Mouse (Mus musculus) kidney, postnatal 0 days (tissue): ENCODE measurements around the gene Pcolce. TPM values are rescaled to one million over a fixed set of nuclear protein-coding genes. Genes with fewer than 3 reads are reported as not detected.
A peak's percentile ranks its signal among the peaks of the same experiment; 100 is the strongest.

Experiments
- ATAC-seq: fragments of 200-750 bp; cut with Nextera tagmentation; replicated peaks from 2 replicates; pipeline ENCODE4 v1.8.0; 2017; ENCODE audit warnings: low read depth, moderate number of reproducible peaks, moderate TSS enrichment, moderate library complexity; ENCODE audit not compliant: low FRiP score
- DNase-seq: peaks from one replicate; pipeline ENCODE4 v3.0.0-alpha.2; 2016; ENCODE audit warnings: low spot score
- H3K27ac ChIP-seq: fragments of 300-500 bp; sonication (generic); 2 replicates; pipeline ENCODE4 v1.5.1; 2014; ENCODE audit warnings: mild to moderate bottlenecking
- H3K27me3 ChIP-seq: fragments of 300-500 bp; sonication (generic); 2 replicates; pipeline ENCODE4 v1.6.1; 2014; ENCODE audit warnings: low read length, mixed read lengths; ENCODE audit not compliant: insufficient read depth
- H3K36me3 ChIP-seq: fragments of 300-500 bp; sonication (generic); 2 replicates; pipeline ENCODE4 v1.6.1; 2014; ENCODE audit warnings: low read length, mixed read lengths; ENCODE audit not compliant: insufficient read depth
- H3K4me1 ChIP-seq: fragments of 300-500 bp; sonication (generic); replicated peaks from 2 replicates; pipeline ENCODE4 v1.6.1; 2014; ENCODE audit warnings: antibody characterized with exemption, low read length, mixed read lengths; ENCODE audit not compliant: insufficient read depth
- H3K4me2 ChIP-seq: fragments of 300-500 bp; sonication (generic); 2 replicates; pipeline ENCODE4 v1.6.1; 2014; ENCODE audit warnings: mild to moderate bottlenecking, low read length, moderate library complexity, mixed read lengths
- H3K4me3 ChIP-seq: fragments of 300-500 bp; sonication (generic); replicated peaks from 2 replicates; pipeline ENCODE4 v1.5.1; 2014; ENCODE audit warnings: low read depth, low read length
- H3K9ac ChIP-seq: fragments of 300-500 bp; sonication (generic); 2 replicates; pipeline ENCODE4 v1.6.1; 2014; ENCODE audit warnings: low read depth, low read length
- H3K9me3 ChIP-seq: fragments of 300-500 bp; sonication (generic); replicated peaks from 2 replicates; pipeline ENCODE4 v1.6.1; 2016; ENCODE audit warnings: low read length, inconsistent platforms, mixed read lengths
- CTCF ChIP-seq: IDR thresholded peaks from 2 replicates; pipeline ENCODE4 v1.5.1; 2016; ENCODE audit warnings: antibody characterized with exemption, low read depth, mild to moderate bottlenecking, moderate library complexity
- WGBS: fragments of 180-500 bp; shearing (Covaris S2); extraction: QIAGEN DNeasy Blood & Tissue Kit; methylation state at CpG from one replicate; pipeline ENCODE4 v1.1.7; 2014; 5-methylcytosine and 5-hydroxymethylcytosine counted together
- polyA plus RNA-seq: library from polyadenylated mRNA; unstranded; fragments of >200 nt; fragmentation: Nextera tagmentation; extraction: Ambion mirVana; gene quantifications from 2 replicates; pipeline ENCODE4 v1.2.1, GENCODE M21; 2015

Gene Pcolce
- polyA plus RNA-seq, 1 experiment from 2014 or later, result 120 TPM

DNA sequence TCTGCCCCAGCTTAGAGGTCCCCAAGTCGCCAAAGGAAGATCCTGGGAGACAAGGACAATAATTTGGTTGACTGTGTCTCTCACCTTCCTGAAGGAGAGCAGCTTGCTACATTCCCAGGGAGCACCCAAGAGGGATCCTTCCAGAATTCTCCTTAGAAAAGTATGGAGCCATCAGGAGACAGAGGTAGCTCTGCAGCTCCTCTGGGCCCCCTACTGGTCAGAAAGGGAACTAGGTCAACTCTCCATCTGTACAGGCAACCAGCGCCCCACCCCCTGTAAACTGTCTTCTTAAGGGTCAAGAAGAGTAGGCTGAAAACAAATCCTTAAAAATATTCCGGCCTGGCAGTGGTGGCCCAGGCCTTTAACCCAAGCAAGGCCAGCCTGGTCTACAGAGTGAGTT, 38.9 kb upstream of the Pcolce start:
- Histone ChIP-seq H3K9me3 (no peaks in the 10 kb centered on the region), H3K4me1 (peaks cover 19% of the 10 kb centered on the region), H3K36me3 (0 out of 2 replicates have a peak, but pooled peaks cover 3% of the 10 kb centered on the region), H3K27me3 (no peaks in the 10 kb centered on the region), H3K27ac (no peak overlapping the region), H3K9ac (no peak overlapping the region), H3K4me2 (no peak overlapping the region), H3K4me3 (no peak overlapping the region)
- peak; percentile 90 for DNase-seq
- 14% methylated on average over 3 of the region's 3 CpGs for WGBS
- peak; percentile 27; the same call in 1 of the 2 replicates for ATAC-seq
- peak; percentile 85 for TF ChIP-seq CTCF

DNA sequence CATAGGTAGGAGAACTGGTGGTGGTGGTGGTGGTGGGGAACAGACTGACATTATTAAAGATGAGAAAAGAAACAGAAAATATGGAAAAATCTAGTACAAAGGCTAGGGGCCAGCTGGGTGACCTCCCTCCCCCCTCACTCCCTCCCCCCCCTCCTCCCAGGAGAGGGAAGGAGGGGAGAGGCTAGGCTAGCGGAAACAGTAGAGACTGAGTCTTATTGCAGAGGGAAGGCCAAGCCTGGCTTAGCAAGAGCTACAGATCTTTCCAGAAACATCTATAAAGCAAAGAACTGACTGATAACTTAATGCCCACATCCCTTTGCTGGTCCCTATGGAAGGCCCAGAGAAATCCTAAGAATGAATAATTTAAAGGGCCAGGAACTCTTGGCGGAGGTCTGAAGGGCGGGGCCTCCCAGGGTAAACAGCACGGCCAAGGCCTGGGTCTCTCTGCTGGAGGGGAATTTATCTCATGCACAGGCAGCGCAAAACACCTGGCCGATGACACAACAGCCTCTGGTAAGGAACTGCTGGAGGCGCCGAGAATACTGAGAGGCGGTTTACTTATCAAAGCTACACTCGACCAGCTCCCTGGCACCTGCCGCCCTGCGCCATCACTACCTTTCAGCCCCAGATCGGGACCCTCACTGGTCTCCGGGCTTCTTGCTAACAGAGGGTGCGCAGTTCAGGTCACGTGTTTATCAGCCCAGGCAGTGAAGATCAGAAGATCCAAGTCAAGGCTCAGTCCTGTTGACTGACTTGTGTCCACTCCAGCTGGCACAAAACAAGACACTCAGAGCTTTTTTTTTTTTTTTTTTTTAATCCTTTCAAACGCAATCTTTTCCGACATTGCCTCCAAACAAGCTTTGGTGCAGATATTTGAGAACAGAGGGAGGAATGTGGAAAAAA, 36.3 kb upstream of the Pcolce start:
- no peak overlapping the region; the same call in 1 of the 2 replicates for H3K4me2 ChIP-seq
- peak; percentile 52 for DNase-seq
- ATAC-seq, result no peak
- WGBS, result 15% methylated on average over 18 of the region's 18 CpGs
- H3K4me3 ChIP-seq, result no peak overlapping the region
- 0 out of 2 replicates have a peak overlapping the region, but pooled peaks have one; percentile 10 for H3K9ac ChIP-seq
- H3K4me1 ChIP-seq, result peaks cover 27% of the 10 kb centered on the region; the same call in 1 of the 2 replicates
- no peak for TF ChIP-seq CTCF
- H3K9me3 ChIP-seq, result no peaks in the 10 kb centered on the region
- peak overlapping the region; percentile 10 for H3K27ac ChIP-seq
- no peaks in the 10 kb centered on the region for H3K27me3 ChIP-seq
- no peaks in the 10 kb centered on the region for H3K36me3 ChIP-seq

DNA sequence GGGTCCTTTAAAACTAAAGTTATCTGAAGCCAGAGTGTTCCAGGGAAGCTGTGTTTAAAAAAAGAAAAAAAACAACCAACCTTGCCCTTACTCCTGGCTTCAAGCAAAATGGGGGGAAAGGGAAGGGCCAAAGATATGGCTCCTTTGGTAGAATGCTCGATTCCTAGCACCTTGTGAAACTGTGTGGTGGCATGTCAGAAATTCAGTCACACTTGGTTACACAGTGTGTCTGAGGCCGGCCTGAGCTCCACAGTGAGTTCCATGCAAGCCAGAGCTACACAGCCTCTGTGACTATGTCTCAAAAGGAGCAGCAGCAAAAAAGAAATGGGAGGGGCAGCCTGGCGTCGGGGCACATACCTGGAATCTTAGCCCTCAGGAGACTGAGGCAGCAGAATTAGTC, 35.7 kb upstream of the Pcolce start:
- Histone ChIP-seq H3K4me1 (peaks cover 29% of the 10 kb centered on the region; the same call in 1 of the 2 replicates), H3K9ac (no peak overlapping the region), H3K9me3 (no peaks in the 10 kb centered on the region), H3K4me2 (no peak overlapping the region; the same call in 1 of the 2 replicates), H3K36me3 (no peaks in the 10 kb centered on the region), H3K27me3 (no peaks in the 10 kb centered on the region), H3K27ac (peak overlapping the region; percentile 10), H3K4me3 (no peak overlapping the region)
- TF ChIP-seq CTCF, result no peak
- DNase-seq (no peak), ATAC-seq (no peak)
- WGBS, result 17% methylated on average over 4 of the region's 4 CpGs

DNA sequence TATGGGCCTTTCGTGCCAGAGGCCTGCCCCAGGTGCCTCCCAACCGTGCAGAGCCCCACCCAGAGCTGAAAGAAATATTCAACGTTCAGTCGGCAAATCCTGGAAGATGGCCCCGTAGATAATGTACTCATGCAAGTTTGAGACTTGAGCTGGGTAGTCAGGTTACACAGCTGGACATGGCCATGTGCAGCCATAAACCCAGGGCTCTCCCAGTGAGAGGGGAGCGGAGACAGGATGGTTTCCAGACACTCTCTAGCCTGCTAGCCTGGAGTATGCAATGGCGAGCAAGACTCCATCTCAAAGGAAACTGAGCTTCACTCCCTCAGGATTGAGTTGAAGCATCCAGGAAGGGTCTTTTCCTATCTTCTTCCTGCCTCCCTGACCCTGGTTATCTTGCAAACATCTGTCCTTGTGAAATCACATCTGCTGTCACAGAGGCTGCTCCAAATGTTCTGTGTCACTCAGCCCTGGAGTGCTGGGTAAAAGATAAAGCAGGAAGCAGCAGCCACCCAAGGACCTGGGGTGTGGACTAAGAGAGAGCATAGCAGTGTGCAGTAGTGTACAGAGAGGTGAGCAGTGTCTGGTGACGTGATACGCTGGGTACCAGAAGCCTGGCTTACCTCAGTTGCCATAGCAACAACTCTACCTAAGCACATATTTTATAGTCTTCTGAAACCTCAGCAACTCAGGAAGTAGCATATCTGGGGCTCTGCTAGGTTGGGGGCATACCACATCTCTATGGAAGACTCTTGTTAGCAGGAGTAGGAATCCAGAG, 34.4 kb upstream of the Pcolce start:
- no peak for ATAC-seq
- H3K4me1 ChIP-seq, result peaks cover 29% of the 10 kb centered on the region; the same call in 1 of the 2 replicates
- no peaks in the 10 kb centered on the region for H3K9me3 ChIP-seq
- TF ChIP-seq CTCF, result no peak
- no peak overlapping the region for H3K4me2 ChIP-seq
- no peak for DNase-seq
- no peaks in the 10 kb centered on the region for H3K36me3 ChIP-seq
- 21% methylated on average over 9 of the region's 9 CpGs for WGBS
- no peak overlapping the region for H3K27ac ChIP-seq
- no peaks in the 10 kb centered on the region for H3K27me3 ChIP-seq
- H3K4me3 ChIP-seq, result no peak overlapping the region
- H3K9ac ChIP-seq, result no peak overlapping the region

DNA sequence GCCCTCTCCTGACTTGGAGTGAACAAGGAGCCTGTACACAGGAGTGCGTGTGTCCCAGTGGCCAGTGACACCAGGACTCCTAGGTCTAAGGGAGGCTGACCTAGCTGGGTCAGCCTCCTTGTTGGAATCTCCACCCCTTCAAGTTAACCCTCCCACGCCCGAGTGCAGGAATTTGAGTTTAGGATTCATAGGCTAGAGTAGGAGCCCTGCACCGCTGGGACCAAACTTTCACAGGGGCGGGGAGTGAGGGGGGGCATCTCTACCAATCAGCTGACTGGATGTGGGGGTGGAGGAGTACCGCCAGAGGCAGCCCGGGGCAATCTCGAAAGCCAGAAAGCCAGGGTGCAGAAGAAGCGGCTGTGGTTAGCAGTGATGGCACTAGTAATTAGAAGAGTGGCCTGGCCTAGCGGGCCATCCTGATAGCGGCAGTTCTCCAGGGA, 32.1 kb upstream of the Pcolce start, which contains the start of gene Irs3:
Gene Irs3, minus strand, starts transcription at position 63 of the 440 bp plus-strand sequence.
- Histone ChIP-seq H3K4me1 (peaks cover 29% of the 10 kb centered on the region; the same call in 1 of the 2 replicates), H3K9ac (0 out of 2 replicates have a peak within 1 kb of the TSS, but pooled peaks have one; percentile 27), H3K9me3 (no peaks in the 10 kb centered on the region), H3K27ac (no peak within 1 kb of the TSS), H3K27me3 (no peaks in the 10 kb centered on the region), H3K36me3 (peaks cover 13% of the 10 kb centered on the region; the same call in 1 of the 2 replicates), H3K4me2 (peak within 1 kb of the TSS; percentile 59), H3K4me3 (peak within 1 kb of the TSS; percentile 21; the same call in 1 of the 2 replicates)
- ATAC-seq (no peak), DNase-seq (peak; percentile 37)
- TF ChIP-seq CTCF, result no peak
- 25% methylated on average over 11 of the region's 11 CpGs for WGBS
